Comparison of ENCODE assay signal across 18 mouse cellular contexts in the genomic region with DNA sequence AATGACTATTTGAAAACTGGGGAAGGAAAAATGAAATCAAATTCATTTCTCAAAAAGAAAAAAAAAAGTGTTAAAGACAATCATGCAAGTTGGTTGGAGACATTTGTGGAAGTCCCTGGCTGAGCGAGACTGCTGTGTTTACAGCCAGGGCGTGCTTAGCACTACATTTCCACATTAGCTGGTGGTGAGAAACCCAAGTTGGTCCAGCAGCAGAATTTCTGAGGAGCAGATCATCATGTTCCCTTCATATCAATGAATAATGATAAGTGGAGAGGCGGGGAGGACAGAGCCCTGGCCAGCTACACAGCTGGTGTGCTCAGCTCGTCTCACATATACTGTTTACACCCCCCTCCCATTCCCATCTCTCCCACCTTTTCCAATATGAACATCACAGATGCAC.
DNase-seq lines count a peak whose midpoint lies in the region; ATAC-seq and TF ChIP-seq lines count a peak whose summit lies in the region.
"Had no signal": no experiment of that assay in that cellular context is flagged by ENCODE, and none has a peak within 500 bp of the region (broad histone marks: within the 10 kb centered on the region; RNA-seq: fewer than 3 reads in every experiment).

No protein-coding gene starts in this region.

- TF ChIP-seq POLR2A in testis, adult 2 months (IDR thresholded peaks at IDR 0.05; ENCODE audit: control insufficient read depth, low read depth, low read length), result no peak

- H3K9me3 ChIP-seq in liver, embryonic 14.5 days (ENCODE audit: control insufficient read depth, low read length), result no peaks in the 10 kb centered on the region
- no peaks in the 10 kb centered on the region for H3K9me3 ChIP-seq in lung, postnatal 0 days (ENCODE audit: low read length)
- H3K9me3 ChIP-seq: embryonic facial prominence, embryonic 13.5 days; forebrain, embryonic 12.5 days; heart, embryonic 13.5 days had no signal

- TF ChIP-seq CTCF in liver, embryonic 14.5 days (IDR thresholded peaks at IDR 0.05; ENCODE audit: low read depth), result no peak
- TF ChIP-seq CTCF in lung, postnatal 0 days (IDR thresholded peaks at IDR 0.05), result no peak
- TF ChIP-seq CTCF in testis, adult 2 months (IDR thresholded peaks at IDR 0.05; ENCODE audit: control insufficient read depth, insufficient read depth, insufficient replicate concordance, low read depth, low read length), result no peak

- H3K36me3 ChIP-seq in liver, embryonic 14.5 days (replicated peaks; ENCODE audit: control insufficient read depth, insufficient read depth, low read depth), result no peaks in the 10 kb centered on the region
- H3K36me3 ChIP-seq in lung, postnatal 0 days (ENCODE audit: insufficient read depth, low read length), result no peaks in the 10 kb centered on the region
- no peaks in the 10 kb centered on the region for H3K36me3 ChIP-seq in testis, adult 2 months (ENCODE audit: control insufficient read depth, insufficient read depth, low read length)
- H3K36me3 ChIP-seq: embryonic facial prominence, embryonic 13.5 days; forebrain, embryonic 12.5 days; heart, embryonic 13.5 days had no signal

- H3K4me3 ChIP-seq in liver, embryonic 14.5 days (ENCODE audit: insufficient read depth in 1 of 2, low read depth in 2 of 2, low read length in 2 of 2), result no peak overlapping the region
- no peak overlapping the region for H3K4me3 ChIP-seq in lung, postnatal 0 days (ENCODE audit: low read depth, low read length)
- no peak overlapping the region for H3K4me3 ChIP-seq in testis, adult 2 months (ENCODE audit: control insufficient read depth, low read depth, low read length)
- H3K4me3 ChIP-seq: embryonic facial prominence, embryonic 13.5 days; forebrain, embryonic 12.5 days; heart, embryonic 13.5 days had no signal

- DNase-seq in liver, embryonic 14.5 days (ENCODE audit: low read depth in 3 of 3, low spot score in 3 of 3), result no peak
- no peak for DNase-seq in liver
- DNase-seq in lung, postnatal 0 days (ENCODE audit: low spot score), result peak; percentile 33
- no peak for DNase-seq in lung, postnatal 36 days
- DNase-seq in testis, postnatal 10 days (ENCODE audit: low spot score), result no peak
- DNase-seq: adrenal gland, adult 2 months; adrenal gland, postnatal 25 days; cerebellum, adult 18-20 months; cerebellum, adult 9-11 months; cerebellum, postnatal 36 days; gastrocnemius, postnatal 10 days; heart, postnatal 36 days had no signal

- 56% methylated on average over 4 of the region's 4 CpGs for WGBS in liver, embryonic 14.5 days (ENCODE audit: insufficient replicate concordance)
- WGBS in lung, postnatal 0 days, result 52% methylated on average over 4 of the region's 4 CpGs

- no peaks in the 10 kb centered on the region for H3K27me3 ChIP-seq in liver, embryonic 14.5 days (ENCODE audit: control insufficient read depth, insufficient read depth, low read length)
- H3K27me3 ChIP-seq in lung, postnatal 0 days (replicated peaks; ENCODE audit: insufficient read depth, low read length), result no peaks in the 10 kb centered on the region
- H3K27me3 ChIP-seq in testis, adult 2 months (ENCODE audit: control insufficient read depth, insufficient read depth, low read length), result no peaks in the 10 kb centered on the region
- H3K27me3 ChIP-seq: CH12.LX; embryonic facial prominence, embryonic 13.5 days; heart, embryonic 13.5 days had no signal

- ATAC-seq in liver, embryonic 14.5 days (ENCODE audit: insufficient read depth), result peak; percentile 26; the same call in 1 of the 2 replicates
- ATAC-seq in lung, postnatal 0 days, result no peak
- ATAC-seq: forebrain, embryonic 16.5 days had no signal

- H3K27ac ChIP-seq in liver, embryonic 14.5 days, result no peak overlapping the region
- H3K27ac ChIP-seq in lung, postnatal 0 days (ENCODE audit: low read length), result no peak overlapping the region
- H3K27ac ChIP-seq in testis, adult 2 months (ENCODE audit: control insufficient read depth, insufficient read depth, low read depth, low read length), result peak overlapping the region; percentile 12; the same call in 1 of the 2 replicates
- H3K27ac ChIP-seq: embryonic facial prominence, embryonic 13.5 days; forebrain, embryonic 12.5 days; heart, embryonic 13.5 days had no signal

- peaks cover 0 to 15% of the 10 kb centered on the region in 2 experiments; a peak in 3 of 4 replicates for H3K4me1 ChIP-seq in liver, embryonic 14.5 days (replicated peaks; ENCODE audit: control insufficient read depth in 2 of 2, insufficient read depth in 2 of 2, low read length in 1 of 2)
- no peaks in the 10 kb centered on the region for H3K4me1 ChIP-seq in lung, postnatal 0 days (ENCODE audit: insufficient read depth, low read depth, low read length)
- H3K4me1 ChIP-seq in testis, adult 2 months (ENCODE audit: control insufficient read depth, insufficient read depth, low read length), result no peaks in the 10 kb centered on the region; the same call in 1 of the 2 replicates
- H3K4me1 ChIP-seq: embryonic facial prominence, embryonic 13.5 days had no signal

- TF ChIP-seq EP300 in liver, embryonic 14.5 days (IDR thresholded peaks at IDR 0.05; ENCODE audit: low read depth), result no peak
- no peak for TF ChIP-seq EP300 in lung, postnatal 0 days (IDR thresholded peaks at IDR 0.05)

- no peak overlapping the region for H3K9ac ChIP-seq in liver, embryonic 14.5 days (replicated peaks)
- no peak overlapping the region for H3K9ac ChIP-seq in lung, postnatal 0 days (replicated peaks; ENCODE audit: low read depth)
- H3K9ac ChIP-seq: embryonic facial prominence, embryonic 13.5 days; forebrain, embryonic 12.5 days; heart, embryonic 13.5 days had no signal

- no peak overlapping the region for H3K4me2 ChIP-seq in liver, embryonic 14.5 days (ENCODE audit: low read depth)
- H3K4me2 ChIP-seq in lung, postnatal 0 days (replicated peaks; ENCODE audit: low read depth, low read length), result no peak overlapping the region
- H3K4me2 ChIP-seq: embryonic facial prominence, embryonic 13.5 days; forebrain, embryonic 12.5 days; heart, embryonic 13.5 days had no signal
